Mouse (Mus musculus): ENCODE measurements around the gene Naa25. TPM values are rescaled to one million over a fixed set of nuclear protein-coding genes. Genes with fewer than 3 reads are reported as not detected.

The Naa25 gene
- total RNA-seq, 4 experiments from 2014 or later: 34.7 to 41.3 (median 36.6) TPM

GRCm38 (mm10) chr5:121452026-121452869 is 54.5 kb downstream of the Naa25 start, which contains the start of gene Erp29:
Erp29 (minus strand) TSS chr5:121452506.
- peak; percentile 92 to 98 for DNase-seq (ENCODE audit: low spot score in 2 of 2)

DNA sequence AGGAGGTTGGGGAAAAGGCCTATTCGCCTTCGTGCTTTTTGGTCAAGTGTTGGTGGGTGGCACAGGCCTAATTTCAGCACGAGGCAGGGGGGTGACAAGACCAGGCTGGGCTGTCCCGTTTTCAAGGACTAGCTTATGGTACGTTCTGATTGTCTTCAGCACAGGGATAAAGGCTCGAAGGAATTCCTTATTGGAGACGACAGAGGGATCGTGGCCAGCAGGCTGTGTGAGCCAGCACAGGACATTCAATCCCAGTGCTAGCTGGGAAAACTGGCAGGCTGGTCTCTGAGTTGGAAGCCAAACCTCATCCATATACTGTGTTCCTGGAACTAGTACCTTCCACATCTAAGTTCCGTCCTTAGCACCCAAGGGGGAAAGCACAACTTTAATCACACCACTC is 55.2 kb downstream of the Naa25 start:
- no peak for DNase-seq (ENCODE audit: low spot score in 2 of 2)

GRCm38 (mm10) chr5:121453743-121454502 is 56.2 kb downstream of the Naa25 start:
- no peak for DNase-seq (ENCODE audit: low spot score in 2 of 2)

GRCm38 (mm10) chr5:121454503-121454782 is 56.7 kb downstream of the Naa25 start:
- no peak for DNase-seq (ENCODE audit: low spot score in 2 of 2)

GRCm38 (mm10) chr5:121455510-121456265 is 58.0 kb downstream of the Naa25 start:
- no peak for DNase-seq (ENCODE audit: low spot score in 2 of 2)

DNA sequence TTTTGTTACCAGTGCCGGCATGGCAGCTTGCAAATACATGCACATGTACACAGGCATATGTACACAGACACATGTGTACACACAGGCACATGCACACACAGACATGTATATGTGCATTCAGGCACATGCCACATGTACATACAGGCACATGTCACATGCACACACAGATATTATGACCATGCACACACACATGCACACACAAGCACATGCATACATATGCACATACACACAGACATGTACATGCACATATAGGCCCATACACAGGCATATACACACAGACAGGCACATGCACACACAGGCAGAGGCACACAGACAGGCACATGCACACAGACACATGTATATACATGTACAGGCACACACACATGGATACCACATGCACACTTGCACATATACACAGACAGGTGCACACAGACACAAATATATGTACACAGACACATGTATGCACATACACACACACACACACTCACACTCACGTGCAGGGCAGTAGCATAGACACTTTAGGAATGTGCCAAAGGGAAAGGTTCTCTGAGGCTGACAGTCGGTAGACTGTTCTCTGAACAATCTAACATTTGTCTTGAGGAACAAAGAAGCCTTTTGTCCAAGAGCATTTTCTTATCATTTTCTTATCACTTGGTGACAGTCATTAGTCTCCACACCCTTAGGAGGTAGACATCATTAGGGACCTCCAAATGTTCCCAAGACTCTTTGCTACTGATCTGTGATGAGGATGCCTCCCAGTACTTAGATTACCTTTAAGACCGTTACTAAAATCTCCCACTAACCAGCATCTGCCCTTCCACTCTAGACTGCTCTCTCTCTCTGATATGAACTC is 63.8 kb downstream of the Naa25 start:
- no peak for DNase-seq (ENCODE audit: low spot score in 2 of 2)

DNA sequence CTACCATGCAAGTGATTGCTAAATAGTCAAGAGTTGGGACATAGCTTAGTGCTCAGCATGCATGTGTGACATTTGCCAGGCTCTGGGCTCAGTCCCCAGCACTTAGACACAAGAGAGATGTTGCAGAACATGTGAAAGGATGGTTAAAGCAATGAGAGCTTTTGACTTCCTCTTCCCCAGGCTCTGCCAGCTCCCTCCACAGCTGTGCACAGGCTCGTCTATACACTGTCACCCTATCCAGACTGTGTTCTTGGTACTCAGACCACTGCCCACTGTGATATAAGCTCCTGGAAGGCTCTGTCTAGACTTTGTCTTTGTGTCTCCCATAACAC is 64.4 kb downstream of the Naa25 start:
- no peak for DNase-seq (ENCODE audit: low spot score in 2 of 2)

DNA sequence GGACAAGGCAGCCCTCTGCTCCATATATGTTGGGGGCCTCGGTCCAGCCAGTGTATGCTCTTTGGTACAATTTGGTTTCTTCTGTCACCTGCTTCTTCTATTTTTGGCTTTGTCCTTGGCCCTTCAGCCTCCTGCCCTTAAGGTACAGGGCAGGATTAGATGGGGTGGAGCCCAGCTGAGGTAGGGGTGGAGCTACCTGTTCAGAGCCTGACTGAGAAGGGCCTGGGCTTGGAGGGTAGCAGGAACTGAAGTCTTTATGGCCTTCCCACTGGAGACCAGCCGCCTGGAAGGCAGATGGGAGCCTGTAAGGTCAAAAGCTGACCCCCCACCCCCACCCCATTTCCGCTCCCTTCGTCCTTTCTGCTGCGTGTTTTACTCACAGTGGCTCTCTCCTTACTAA is 65.2 kb downstream of the Naa25 start:
- DNase-seq (ENCODE audit: low spot score in 2 of 2): no peak

- DNase-seq (ENCODE audit: low spot score in 2 of 2): no peak
These were observed 66.0 kb downstream of the Naa25 start for GRCm38 (mm10) chr5:121463601-121464250.

- DNase-seq (ENCODE audit: low spot score in 2 of 2): no peak
These were observed 71.8 kb downstream of the Naa25 start for GRCm38 (mm10) chr5:121469566-121469965.

DNA sequence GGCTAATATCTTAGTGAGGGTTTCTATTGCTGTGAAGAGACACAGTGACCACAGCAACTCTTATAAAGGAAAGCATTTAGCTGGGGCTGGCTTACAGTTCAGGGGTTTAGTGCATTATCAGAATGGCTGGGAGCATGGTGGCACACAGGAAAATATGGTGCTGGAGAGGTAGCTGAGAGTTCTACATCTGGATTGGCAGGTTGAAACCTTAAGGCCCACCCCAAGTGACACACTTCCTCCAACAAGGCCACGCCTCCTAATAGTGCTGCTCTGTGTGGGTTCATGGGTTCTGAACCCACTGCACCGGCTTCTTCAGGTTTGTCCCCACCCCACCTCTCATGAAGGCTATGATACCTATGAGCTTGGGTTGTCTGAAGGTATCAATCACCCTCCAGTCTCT is 74.7 kb downstream of the Naa25 start:
- no peak for DNase-seq (ENCODE audit: low spot score in 2 of 2)

DNA sequence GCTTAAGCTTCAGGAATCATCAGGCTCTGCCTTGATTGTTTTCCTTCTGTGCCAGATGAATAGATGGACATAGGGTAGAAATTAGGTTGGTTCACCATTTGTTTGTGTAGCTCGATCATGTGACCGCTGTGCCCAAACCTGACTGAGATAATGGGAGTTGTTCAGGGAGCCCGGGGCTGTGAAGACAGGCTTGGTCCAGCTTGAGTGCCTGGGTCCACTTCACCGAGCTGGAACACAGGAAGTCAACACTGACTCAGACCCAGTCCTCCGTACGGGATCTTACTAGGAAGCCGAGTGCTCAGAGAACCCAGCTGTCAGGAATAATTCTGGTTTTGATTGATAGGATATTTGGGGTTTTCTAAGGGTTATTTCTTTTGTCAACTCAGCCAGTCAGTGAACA is 76.9 kb downstream of the Naa25 start:
- no peak for DNase-seq (ENCODE audit: low spot score in 2 of 2)

DNA sequence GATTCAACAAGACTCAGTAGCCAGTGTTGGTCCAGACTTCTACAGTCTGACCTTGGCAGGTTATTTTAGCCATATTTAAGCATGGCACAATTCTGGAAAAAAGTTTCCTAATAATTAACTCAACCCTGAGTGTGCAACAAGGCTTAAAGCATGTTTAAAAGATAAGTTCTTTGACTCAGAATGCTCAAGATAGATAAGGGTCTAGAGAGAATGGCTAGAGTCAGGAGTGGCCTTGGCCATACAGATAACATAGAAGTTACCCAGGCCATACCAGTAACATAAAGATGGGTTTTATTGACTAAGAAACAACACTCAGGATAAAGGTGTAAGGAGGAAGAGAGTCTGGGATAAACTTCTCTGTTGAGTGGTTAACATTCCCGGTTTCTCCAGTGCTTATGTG is 78.3 kb downstream of the Naa25 start:
- DNase-seq (ENCODE audit: low spot score in 2 of 2): no peak

DNA sequence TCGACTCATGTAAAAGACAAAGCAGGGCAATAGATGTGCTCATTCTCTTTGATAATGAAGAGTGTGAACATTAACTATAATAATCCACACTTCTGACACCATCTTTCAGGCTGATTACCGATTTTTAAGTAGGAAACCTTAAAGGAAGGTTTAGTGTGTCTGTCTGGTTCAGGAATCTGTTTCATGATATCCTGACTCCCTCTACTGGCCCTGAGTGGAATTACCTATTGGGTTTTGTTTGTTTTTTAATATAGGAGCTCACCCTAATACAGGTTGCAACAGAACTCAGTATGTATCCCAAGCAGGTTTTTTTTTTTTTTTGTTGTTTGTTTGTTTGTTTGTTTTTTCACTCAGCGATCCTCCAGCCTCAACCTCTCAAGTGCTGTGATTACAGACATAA is 79.9 kb downstream of the Naa25 start:
- no peak for DNase-seq (ENCODE audit: low spot score in 2 of 2)

GRCm38 (mm10) chr5:121484801-121485200 is 87.1 kb downstream of the Naa25 start:
- no peak for DNase-seq (ENCODE audit: low spot score in 2 of 2)

GRCm38 (mm10) chr5:121493305-121493704 is 95.6 kb downstream of the Naa25 start:
- peak; percentile 22 to 83 for DNase-seq (ENCODE audit: low spot score in 2 of 2)

Other genes starting within 250 kb of the Naa25 start
- gene Ptpn11, start 206.5 kb upstream of the Naa25 start, total RNA-seq (2022): 100 to 1,000 TPM; 106 to 113 (median 109) TPM
- gene Rpl6, start 193.5 kb upstream of the Naa25 start, total RNA-seq (2022): 100 to 1,000 TPM; 495 to 632 (median 565) TPM
- 100 to 1,000 TPM; 142 to 182 (median 164) TPM for gene Hectd4, start 177.7 kb upstream of the Naa25 start, total RNA-seq (2022)
- 10 to 100 TPM; 72.9 to 87.1 (median 73.8) TPM for gene Trafd1, start 12.3 kb upstream of the Naa25 start, total RNA-seq (2022)
- gene Tmem116, start 54.0 kb downstream of the Naa25 start, total RNA-seq (2022): 10 to 100 TPM in 1 of 4 experiments, 1 to 10 TPM in 3; 6.6 to 10.1 (median 7.8) TPM
- 100 to 1,000 TPM; 116 to 148 (median 130) TPM for gene Erp29, start 54.6 kb downstream of the Naa25 start, total RNA-seq (2022)
- not detected for gene Adam1b, start 105.5 kb downstream of the Naa25 start, total RNA-seq (2022)
- 10 to 100 TPM in 3 of 4 experiments, 1 to 10 TPM in 1; 8.7 to 12.4 (median 11.5) TPM for gene Adam1a, start 147.5 kb downstream of the Naa25 start, total RNA-seq (2022)
- gene Gm42878, start 147.5 kb downstream of the Naa25 start, total RNA-seq (2022): not detected
- gene Mapkapk5, start 148.0 kb downstream of the Naa25 start, total RNA-seq (2022): 10 to 100 TPM; 66.6 to 79.0 (median 74.5) TPM
- gene Aldh2, start 195.9 kb downstream of the Naa25 start, total RNA-seq (2022): 100 to 1,000 TPM; 131 to 154 (median 140) TPM
- 1 to 10 TPM; 6.4 to 8.2 (median 6.7) TPM for gene Acad12, start 221.0 kb downstream of the Naa25 start, total RNA-seq (2022)